Mouse (Mus musculus) midbrain, embryonic 15.5 days (tissue): Measurements from ENCODE around the gene Vwa2. TPM values are rescaled to one million over a fixed set of nuclear protein-coding genes. Genes with fewer than 3 reads are reported as not detected.

Experiments used
- ATAC-seq: fragments of 200-750 bp; cut with Nextera tagmentation; replicated peaks from 2 replicates; pipeline ENCODE4 v1.8.0; 2017; ENCODE audit warnings: moderate TSS enrichment
- H3K27ac ChIP-seq: fragments of 300-500 bp; sonication (generic); 2 replicates; pipeline ENCODE4 v1.5.1; 2015; ENCODE audit warnings: mild to moderate bottlenecking, inconsistent platforms
- H3K27me3 ChIP-seq: fragments of 300-500 bp; sonication (generic); replicated peaks from 2 replicates; pipeline ENCODE4 v1.6.1; 2015; ENCODE audit warnings: inconsistent platforms
- H3K36me3 ChIP-seq: fragments of 300-500 bp; sonication (generic); replicated peaks from 2 replicates; pipeline ENCODE4 v1.6.1; 2015; ENCODE audit warnings: inconsistent platforms
- H3K4me1 ChIP-seq: fragments of 300-500 bp; sonication (generic); 2 replicates; pipeline ENCODE4 v1.6.1; 2015; ENCODE audit warnings: inconsistent platforms
- H3K4me2 ChIP-seq: fragments of 300-500 bp; sonication (generic); 2 replicates; pipeline ENCODE4 v1.6.1; 2015; ENCODE audit warnings: inconsistent platforms, mild to moderate bottlenecking, moderate library complexity
- H3K4me3 ChIP-seq: fragments of 300-500 bp; sonication (generic); 2 replicates; pipeline ENCODE4 v1.5.1; 2015; ENCODE audit warnings: mild to moderate bottlenecking, inconsistent platforms
- H3K9ac ChIP-seq: fragments of 300-500 bp; sonication (generic); 2 replicates; pipeline ENCODE4 v1.6.1; 2015; ENCODE audit warnings: mild to moderate bottlenecking, inconsistent platforms
- H3K9me3 ChIP-seq: fragments of 300-500 bp; sonication (generic); 2 replicates; pipeline ENCODE4 v1.6.1; 2016; ENCODE audit warnings: inconsistent platforms
- WGBS: fragments of 180-500 bp; shearing (Covaris S2); methylation state at CpG from one replicate; pipeline ENCODE4 v1.1.7; 2015; ENCODE audit warnings: mixed read lengths; 5-methylcytosine and 5-hydroxymethylcytosine counted together
- polyA plus RNA-seq: library from polyadenylated mRNA; unstranded; fragments of >200 nt; fragmentation: Nextera tagmentation; extraction: Ambion mirVana; gene quantifications from 2 replicates; pipeline ENCODE4 v1.2.1, GENCODE M21; 2015

Gene Vwa2
- polyA plus RNA-seq, 1 experiment from 2014 or later: 0.62 TPM

GRCm38 (mm10) chr19:56914658-56915057, 40.6 kb downstream of the Vwa2 start:
- WGBS: 97% methylated on average over 3 of the region's 3 CpGs
- Histone ChIP-seq H3K4me2 (no peak overlapping the region), H3K27me3 (no peaks in the 10 kb centered on the region)

DNA sequence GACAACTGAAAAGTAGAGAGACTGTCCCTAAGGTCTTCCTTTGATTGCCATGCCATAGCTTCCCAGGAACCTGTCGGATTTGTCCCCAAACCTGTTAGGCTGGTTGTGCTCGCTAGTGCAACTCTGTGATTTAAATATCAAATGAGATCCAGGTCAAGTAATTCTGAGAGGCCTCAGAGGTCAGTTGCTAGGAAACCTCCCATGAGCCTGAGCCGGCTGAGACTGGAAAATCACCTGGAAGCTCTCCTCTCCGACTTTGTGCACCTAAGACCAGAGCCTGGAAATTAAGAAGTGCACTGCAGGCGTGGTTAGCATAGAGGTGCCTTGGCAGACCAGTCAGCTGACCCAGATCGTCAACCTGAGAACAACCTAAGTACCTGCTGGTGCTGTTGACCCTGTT, 41.0 kb downstream of the Vwa2 start:
- 48% methylated on average over 6 of the region's 6 CpGs for WGBS
- no peak overlapping the region for H3K4me2 ChIP-seq
- H3K9me3 ChIP-seq: no peaks in the 10 kb centered on the region
- peaks cover 8% of the 10 kb centered on the region; the same call in 1 of the 2 replicates for H3K4me1 ChIP-seq
- H3K9ac ChIP-seq: no peak overlapping the region
- ATAC-seq: no peak
- no peak overlapping the region for H3K4me3 ChIP-seq
- no peak overlapping the region for H3K27ac ChIP-seq
- H3K27me3 ChIP-seq: no peaks in the 10 kb centered on the region
- no peaks in the 10 kb centered on the region for H3K36me3 ChIP-seq

More at GRCm38 (mm10) chr19:56914658-56915057, 40.6 kb downstream of the Vwa2 start:
- Histone ChIP-seq H3K27ac (no peak overlapping the region), H3K9ac (no peak overlapping the region), H3K36me3 (no peaks in the 10 kb centered on the region), H3K4me1 (peaks cover 8% of the 10 kb centered on the region; the same call in 1 of the 2 replicates), H3K4me3 (no peak overlapping the region), H3K9me3 (no peaks in the 10 kb centered on the region)
- ATAC-seq: no peak

DNA sequence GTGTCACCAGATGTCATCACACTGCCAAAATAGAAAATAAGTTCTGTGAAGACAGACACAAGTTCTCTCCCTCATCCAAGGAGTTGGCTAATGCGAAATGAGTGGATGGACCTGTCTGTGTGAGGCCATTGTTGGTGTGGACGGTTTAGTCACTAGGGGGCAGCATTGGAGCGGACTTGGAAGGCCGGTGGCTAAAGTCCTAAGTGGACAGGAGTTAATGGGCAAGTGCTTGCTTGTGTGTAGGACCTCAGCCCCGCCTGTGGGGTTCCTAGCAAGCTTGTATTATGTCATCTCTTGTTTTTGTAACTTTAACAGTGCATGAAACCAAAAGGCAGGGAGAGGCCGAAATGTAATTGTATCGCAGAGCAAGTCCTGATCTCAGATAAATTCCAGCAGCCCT, 45.6 kb downstream of the Vwa2 start:
- peak; percentile 62; the same call in 1 of the 2 replicates for ATAC-seq
- Histone ChIP-seq H3K4me2 (no peak overlapping the region), H3K27ac (no peak overlapping the region), H3K9ac (no peak overlapping the region), H3K36me3 (no peaks in the 10 kb centered on the region), H3K4me3 (no peak overlapping the region), H3K4me1 (no peaks in the 10 kb centered on the region), H3K9me3 (no peaks in the 10 kb centered on the region), H3K27me3 (no peaks in the 10 kb centered on the region)
- 26% methylated on average over 7 of the region's 7 CpGs for WGBS

- no peaks in the 10 kb centered on the region for H3K9me3 ChIP-seq
- H3K4me2 ChIP-seq: no peak overlapping the region
- 94% methylated on average over 13 of the region's 13 CpGs for WGBS
- H3K27me3 ChIP-seq: no peaks in the 10 kb centered on the region
- no peak for ATAC-seq
- H3K4me1 ChIP-seq: no peaks in the 10 kb centered on the region
- H3K36me3 ChIP-seq: no peaks in the 10 kb centered on the region
- no peak overlapping the region for H3K9ac ChIP-seq
- H3K27ac ChIP-seq: no peak overlapping the region
- H3K4me3 ChIP-seq: no peak overlapping the region
Observed at GRCm38 (mm10) chr19:56920232-56920631, 46.2 kb downstream of the Vwa2 start.

GRCm38 (mm10) chr19:56921744-56922143, 47.7 kb downstream of the Vwa2 start:
- Histone ChIP-seq H3K4me2 (no peak overlapping the region), H3K36me3 (no peaks in the 10 kb centered on the region), H3K9me3 (no peaks in the 10 kb centered on the region), H3K4me1 (no peaks in the 10 kb centered on the region), H3K27ac (no peak overlapping the region), H3K4me3 (no peak overlapping the region), H3K9ac (no peak overlapping the region), H3K27me3 (no peaks in the 10 kb centered on the region)
- 71% methylated on average over 5 of the region's 5 CpGs for WGBS
- ATAC-seq: no peak

- H3K4me3 ChIP-seq: no peak overlapping the region
- 84% methylated on average over 3 of the region's 3 CpGs for WGBS
- H3K27me3 ChIP-seq: no peaks in the 10 kb centered on the region
- H3K4me2 ChIP-seq: no peak overlapping the region
- no peak for ATAC-seq
- H3K36me3 ChIP-seq: no peaks in the 10 kb centered on the region
- H3K9ac ChIP-seq: no peak overlapping the region
- H3K27ac ChIP-seq: no peak overlapping the region
- no peaks in the 10 kb centered on the region for H3K9me3 ChIP-seq
- H3K4me1 ChIP-seq: no peaks in the 10 kb centered on the region
Observed at GRCm38 (mm10) chr19:56929392-56929791, 55.3 kb downstream of the Vwa2 start.

DNA sequence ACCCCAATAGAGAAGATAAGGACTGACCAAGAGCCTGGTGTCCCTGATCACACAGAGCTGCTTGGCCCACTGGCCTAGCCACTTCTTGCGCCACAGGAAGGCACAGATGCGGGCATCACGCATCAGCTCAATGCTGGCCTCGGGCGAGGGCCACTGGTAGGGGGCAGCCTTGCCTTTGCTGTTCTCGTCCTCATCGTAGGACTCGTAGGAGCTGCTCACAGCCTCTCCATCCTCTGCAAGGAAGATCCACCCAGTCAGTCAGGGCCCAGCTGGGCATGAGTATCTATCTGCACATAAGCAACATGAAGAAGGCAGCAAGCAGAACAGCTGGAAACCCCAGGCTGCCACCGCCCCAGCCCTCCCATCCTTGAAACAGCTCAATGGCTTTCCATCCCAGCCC, 56.0 kb downstream of the Vwa2 start:
- no peaks in the 10 kb centered on the region for H3K4me1 ChIP-seq
- H3K27ac ChIP-seq: no peak overlapping the region
- H3K9me3 ChIP-seq: no peaks in the 10 kb centered on the region
- H3K27me3 ChIP-seq: no peaks in the 10 kb centered on the region
- H3K9ac ChIP-seq: no peak overlapping the region
- H3K36me3 ChIP-seq: no peaks in the 10 kb centered on the region
- 86% methylated on average over 9 of the region's 9 CpGs for WGBS
- no peak overlapping the region for H3K4me2 ChIP-seq
- no peak overlapping the region for H3K4me3 ChIP-seq
- no peak for ATAC-seq

DNA sequence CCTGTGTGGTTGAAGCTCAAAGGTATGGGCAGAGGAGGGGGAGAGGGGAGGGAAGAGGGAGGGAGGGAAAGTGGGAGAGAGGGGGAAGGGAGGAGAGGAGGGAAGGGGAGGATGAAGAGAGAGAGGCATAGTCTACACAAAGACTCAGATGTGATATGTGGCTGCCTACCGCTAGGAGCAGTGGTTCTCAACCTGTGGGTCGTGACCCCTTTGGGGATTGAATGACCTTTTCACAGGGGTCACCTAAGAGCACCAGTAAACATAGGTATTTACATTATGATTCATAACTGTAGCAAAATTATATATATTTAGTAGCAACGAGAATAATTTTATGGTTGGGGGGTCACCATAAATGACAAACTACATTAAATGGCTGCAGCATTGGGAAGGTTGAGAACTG, 59.8 kb downstream of the Vwa2 start:
- H3K4me3 ChIP-seq: no peak overlapping the region
- no peaks in the 10 kb centered on the region for H3K4me1 ChIP-seq
- WGBS: 84% methylated on average over 3 of the region's 3 CpGs
- H3K9ac ChIP-seq: no peak overlapping the region
- H3K27ac ChIP-seq: no peak overlapping the region
- H3K4me2 ChIP-seq: no peak overlapping the region
- H3K36me3 ChIP-seq: no peaks in the 10 kb centered on the region
- no peaks in the 10 kb centered on the region for H3K9me3 ChIP-seq
- no peaks in the 10 kb centered on the region for H3K27me3 ChIP-seq
- no peak for ATAC-seq

- H3K27me3 ChIP-seq: no peaks in the 10 kb centered on the region
- 92% methylated on average over 6 of the region's 6 CpGs for WGBS
- H3K9ac ChIP-seq: no peak overlapping the region
- no peaks in the 10 kb centered on the region for H3K36me3 ChIP-seq
- no peaks in the 10 kb centered on the region; the same call in 1 of the 2 replicates for H3K4me1 ChIP-seq
- H3K4me3 ChIP-seq: no peak overlapping the region
- H3K4me2 ChIP-seq: no peak overlapping the region
- H3K9me3 ChIP-seq: no peaks in the 10 kb centered on the region
- ATAC-seq: no peak
- H3K27ac ChIP-seq: no peak overlapping the region
Observed at GRCm38 (mm10) chr19:56935111-56935510, 61.1 kb downstream of the Vwa2 start.

DNA sequence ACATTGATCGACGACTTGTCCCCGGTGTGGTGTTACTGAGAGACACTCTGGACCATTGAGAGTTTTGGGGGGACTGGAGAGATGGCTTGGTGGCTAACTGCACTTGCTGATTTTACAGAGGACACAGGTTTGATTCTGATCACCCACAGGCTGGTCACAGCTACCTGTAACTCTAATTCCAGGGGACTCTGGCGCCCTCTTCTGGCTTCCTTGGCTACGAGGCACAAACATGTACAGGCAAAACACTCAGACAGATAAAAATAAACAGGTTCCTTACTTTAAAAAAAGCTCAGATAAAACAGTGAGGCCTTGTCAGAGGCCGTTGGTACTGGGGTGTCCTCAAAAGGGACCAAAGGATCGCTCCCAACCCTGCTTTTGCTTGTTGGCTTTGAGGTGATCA, 61.7 kb downstream of the Vwa2 start:
- no peak overlapping the region for H3K9ac ChIP-seq
- 87% methylated on average over 7 of the region's 7 CpGs for WGBS

DNA sequence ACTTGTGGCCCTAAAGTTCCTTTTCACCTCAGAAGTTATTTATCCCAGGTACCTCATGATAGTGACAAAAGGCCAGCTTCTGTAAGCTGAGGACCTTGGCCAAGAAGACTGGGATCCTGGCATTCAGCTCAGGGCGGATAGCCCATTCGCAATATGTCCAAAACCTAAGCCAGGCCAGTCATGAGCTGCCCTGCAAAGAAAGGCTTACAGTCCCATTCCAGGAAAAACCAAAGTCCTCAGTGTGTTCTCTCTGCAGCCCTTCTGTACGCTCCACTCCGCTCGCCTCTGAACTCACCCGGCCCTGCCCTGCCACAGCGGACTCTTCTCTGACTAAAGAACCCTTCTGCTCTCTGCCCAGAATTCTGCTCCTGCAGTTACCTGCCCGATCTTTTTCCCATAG, 62.2 kb downstream of the Vwa2 start:
- Histone ChIP-seq H3K27me3 (no peaks in the 10 kb centered on the region), H3K4me1 (no peaks in the 10 kb centered on the region; the same call in 1 of the 2 replicates), H3K9me3 (no peaks in the 10 kb centered on the region), H3K4me3 (no peak overlapping the region), H3K9ac (no peak overlapping the region), H3K27ac (no peak overlapping the region), H3K4me2 (no peak overlapping the region), H3K36me3 (no peaks in the 10 kb centered on the region)
- 94% methylated on average over 8 of the region's 8 CpGs for WGBS
- no peak for ATAC-seq

More for the DNA sequence above, 61.7 kb downstream of the Vwa2 start:
- Histone ChIP-seq H3K4me1 (no peaks in the 10 kb centered on the region; the same call in 1 of the 2 replicates), H3K27ac (no peak overlapping the region), H3K9me3 (no peaks in the 10 kb centered on the region), H3K4me3 (no peak overlapping the region), H3K36me3 (no peaks in the 10 kb centered on the region), H3K4me2 (no peak overlapping the region), H3K27me3 (no peaks in the 10 kb centered on the region)
- ATAC-seq: no peak

DNA sequence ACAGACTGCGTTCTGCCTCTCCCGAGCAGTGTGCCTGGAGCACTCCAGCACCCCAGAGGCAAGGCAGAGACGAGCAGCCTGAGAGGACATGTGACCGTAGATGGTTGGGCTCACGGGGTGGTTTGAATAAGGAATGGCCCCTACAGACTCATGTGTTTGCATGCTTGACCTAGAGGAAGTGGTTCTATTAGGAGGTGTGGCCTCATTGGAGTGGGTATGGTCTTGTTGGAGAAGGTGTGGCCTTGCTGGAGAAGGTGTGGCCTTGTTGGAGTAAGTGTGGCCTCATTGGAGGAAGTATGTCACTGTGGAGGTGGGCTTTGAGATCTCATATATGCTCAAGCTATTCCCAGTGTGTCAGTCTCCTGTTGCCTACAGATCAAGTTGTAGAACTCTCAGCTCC, 63.9 kb downstream of the Vwa2 start:
- no peaks in the 10 kb centered on the region for H3K9me3 ChIP-seq
- no peak overlapping the region for H3K9ac ChIP-seq
- H3K36me3 ChIP-seq: no peaks in the 10 kb centered on the region
- H3K4me2 ChIP-seq: no peak overlapping the region
- no peaks in the 10 kb centered on the region; the same call in 1 of the 2 replicates for H3K4me1 ChIP-seq
- no peak for ATAC-seq
- 89% methylated on average over 5 of the region's 5 CpGs for WGBS
- no peaks in the 10 kb centered on the region for H3K27me3 ChIP-seq
- H3K4me3 ChIP-seq: no peak overlapping the region
- H3K27ac ChIP-seq: no peak overlapping the region

GRCm38 (mm10) chr19:56939826-56940225, 65.8 kb downstream of the Vwa2 start:
- ATAC-seq: no peak
- Histone ChIP-seq H3K9ac (no peak overlapping the region), H3K4me3 (no peak overlapping the region), H3K4me1 (no peaks in the 10 kb centered on the region; the same call in 1 of the 2 replicates), H3K27me3 (no peaks in the 10 kb centered on the region), H3K36me3 (no peaks in the 10 kb centered on the region), H3K4me2 (no peak overlapping the region), H3K27ac (no peak overlapping the region), H3K9me3 (no peaks in the 10 kb centered on the region)
- 67% methylated on average over 9 of the region's 9 CpGs for WGBS
